Mouse (Mus musculus): ENCODE data around the gene Alg1. TPM values are rescaled to one million over a fixed set of nuclear protein-coding genes. Genes with fewer than 3 reads are reported as not detected.

Alg1 gene
- total RNA-seq (2014; rRNA removed) (39.0 and 46.7 TPM in 2 replicates), polyA plus RNA-seq (2015; fragmentation: Nextera tagmentation; extraction: Ambion mirVana) (40.1 and 45.9 TPM in 2 replicates)

- Histone ChIP-seq H3K27ac (ENCODE audit: low read depth, low read length) (peak within 1 kb of the TSS; percentile 55), H3K9ac (replicated peaks; ENCODE audit: low read length, poor library complexity, severe bottlenecking) (peak within 1 kb of the TSS; percentile 76), H3K4me1 (ENCODE audit: insufficient read depth, low read length) (peaks cover 5% of the 10 kb centered on the region; the same call in 1 of the 2 replicates), H3K27me3 (ENCODE audit: insufficient read depth, low read length) (no peaks in the 10 kb centered on the region), H3K9me3 (ENCODE audit: low read length) (no peaks in the 10 kb centered on the region), H3K36me3 (ENCODE audit: insufficient read depth, low read length) (0 out of 2 replicates have a peak, but pooled peaks cover 2% of the 10 kb centered on the region), H3K4me2 (ENCODE audit: low read depth, low read length, poor library complexity, severe bottlenecking) (peak within 1 kb of the TSS; percentile 91), H3K4me3 (ENCODE audit: low read depth, low read length) (peak within 1 kb of the TSS; percentile 90)
- peak; percentile 96 for DNase-seq (ENCODE audit: low spot score)
- peak; percentile 19; the same call in 1 of the 2 replicates for TF ChIP-seq CTCF (IDR thresholded peaks at IDR 0.05)
- ATAC-seq (ENCODE audit: low FRiP score), result peak; percentile 96
- WGBS, result 3% methylated on average over 47 of the region's 47 CpGs
Measured at GRCm38 (mm10) chr16:5233418-5234313, at the start of gene Alg1. Gene Alg1, plus strand, starts transcription at chr16:5233621.

- no peak for DNase-seq (ENCODE audit: low spot score)
- Histone ChIP-seq H3K4me2 (ENCODE audit: low read depth, low read length, poor library complexity, severe bottlenecking) (no peak overlapping the region), H3K36me3 (ENCODE audit: insufficient read depth, low read length) (no peaks in the 10 kb centered on the region), H3K9ac (replicated peaks; ENCODE audit: low read length, poor library complexity, severe bottlenecking) (no peak overlapping the region), H3K27me3 (ENCODE audit: insufficient read depth, low read length) (no peaks in the 10 kb centered on the region), H3K9me3 (ENCODE audit: low read length) (no peaks in the 10 kb centered on the region), H3K4me3 (ENCODE audit: low read depth, low read length) (no peak overlapping the region), H3K4me1 (ENCODE audit: insufficient read depth, low read length) (no peaks in the 10 kb centered on the region), H3K27ac (ENCODE audit: low read depth, low read length) (no peak overlapping the region)
- WGBS, result 57% methylated on average over 8 of the region's 8 CpGs
- TF ChIP-seq CTCF (IDR thresholded peaks at IDR 0.05), result no peak
- ATAC-seq (ENCODE audit: low FRiP score), result no peak
Measured at GRCm38 (mm10) chr16:5184101-5184500, 49.3 kb upstream of the Alg1 start.

- 74% methylated on average over 5 of the region's 5 CpGs for WGBS
- no peak overlapping the region for H3K4me2 ChIP-seq (ENCODE audit: low read depth, low read length, poor library complexity, severe bottlenecking)
- no peak overlapping the region for H3K4me3 ChIP-seq (ENCODE audit: low read depth, low read length)
- ATAC-seq (ENCODE audit: low FRiP score) (no peak), DNase-seq (ENCODE audit: low spot score) (peak; percentile 29)
- H3K27ac ChIP-seq (ENCODE audit: low read depth, low read length), result no peak overlapping the region
- H3K27me3 ChIP-seq (ENCODE audit: insufficient read depth, low read length), result no peaks in the 10 kb centered on the region
- no peaks in the 10 kb centered on the region for H3K36me3 ChIP-seq (ENCODE audit: insufficient read depth, low read length)
- no peak for TF ChIP-seq CTCF (IDR thresholded peaks at IDR 0.05)
- no peaks in the 10 kb centered on the region for H3K9me3 ChIP-seq (ENCODE audit: low read length)
- H3K4me1 ChIP-seq (ENCODE audit: insufficient read depth, low read length), result no peaks in the 10 kb centered on the region
- H3K9ac ChIP-seq (replicated peaks; ENCODE audit: low read length, poor library complexity, severe bottlenecking), result no peak overlapping the region
Measured at GRCm38 (mm10) chr16:5184956-5185355, 48.5 kb upstream of the Alg1 start.

- H3K27me3 ChIP-seq (ENCODE audit: insufficient read depth, low read length), result no peaks in the 10 kb centered on the region
- DNase-seq (ENCODE audit: low spot score) (no peak), ATAC-seq (ENCODE audit: low FRiP score) (no peak)
- no peaks in the 10 kb centered on the region for H3K4me1 ChIP-seq (ENCODE audit: insufficient read depth, low read length)
- no peak overlapping the region for H3K4me2 ChIP-seq (ENCODE audit: low read depth, low read length, poor library complexity, severe bottlenecking)
- 61% methylated on average over 7 of the region's 7 CpGs for WGBS
- no peak overlapping the region for H3K27ac ChIP-seq (ENCODE audit: low read depth, low read length)
- H3K4me3 ChIP-seq (ENCODE audit: low read depth, low read length), result no peak overlapping the region
- TF ChIP-seq CTCF (IDR thresholded peaks at IDR 0.05), result no peak
- no peaks in the 10 kb centered on the region for H3K9me3 ChIP-seq (ENCODE audit: low read length)
- H3K9ac ChIP-seq (replicated peaks; ENCODE audit: low read length, poor library complexity, severe bottlenecking), result no peak overlapping the region
- H3K36me3 ChIP-seq (ENCODE audit: insufficient read depth, low read length), result no peaks in the 10 kb centered on the region
Measured at GRCm38 (mm10) chr16:5185691-5186090, 47.7 kb upstream of the Alg1 start.

GRCm38 (mm10) chr16:5186234-5186633, 47.2 kb upstream of the Alg1 start:
- H3K4me1 ChIP-seq (ENCODE audit: insufficient read depth, low read length), result no peaks in the 10 kb centered on the region
- no peak overlapping the region for H3K27ac ChIP-seq (ENCODE audit: low read depth, low read length)
- 77% methylated on average over 7 of the region's 7 CpGs for WGBS
- DNase-seq (ENCODE audit: low spot score) (no peak), ATAC-seq (ENCODE audit: low FRiP score) (no peak)
- no peak overlapping the region for H3K4me2 ChIP-seq (ENCODE audit: low read depth, low read length, poor library complexity, severe bottlenecking)
- H3K36me3 ChIP-seq (ENCODE audit: insufficient read depth, low read length), result no peaks in the 10 kb centered on the region
- no peaks in the 10 kb centered on the region for H3K27me3 ChIP-seq (ENCODE audit: insufficient read depth, low read length)
- no peaks in the 10 kb centered on the region for H3K9me3 ChIP-seq (ENCODE audit: low read length)
- H3K4me3 ChIP-seq (ENCODE audit: low read depth, low read length), result no peak overlapping the region
- TF ChIP-seq CTCF (IDR thresholded peaks at IDR 0.05), result no peak
- no peak overlapping the region for H3K9ac ChIP-seq (replicated peaks; ENCODE audit: low read length, poor library complexity, severe bottlenecking)

- Histone ChIP-seq H3K4me3 (ENCODE audit: low read depth, low read length) (no peak overlapping the region), H3K27me3 (ENCODE audit: insufficient read depth, low read length) (no peaks in the 10 kb centered on the region), H3K9me3 (ENCODE audit: low read length) (no peaks in the 10 kb centered on the region), H3K27ac (ENCODE audit: low read depth, low read length) (no peak overlapping the region), H3K4me2 (ENCODE audit: low read depth, low read length, poor library complexity, severe bottlenecking) (no peak overlapping the region), H3K4me1 (ENCODE audit: insufficient read depth, low read length) (no peaks in the 10 kb centered on the region), H3K36me3 (ENCODE audit: insufficient read depth, low read length) (peaks cover 15% of the 10 kb centered on the region), H3K9ac (replicated peaks; ENCODE audit: low read length, poor library complexity, severe bottlenecking) (no peak overlapping the region)
- ATAC-seq (ENCODE audit: low FRiP score) (no peak), DNase-seq (ENCODE audit: low spot score) (peak; percentile 62)
- TF ChIP-seq CTCF (IDR thresholded peaks at IDR 0.05), result peak; percentile 73
- 33% methylated on average over 6 of the region's 6 CpGs for WGBS
Measured at GRCm38 (mm10) chr16:5195080-5195479, 38.3 kb upstream of the Alg1 start.

Measured in midbrain, postnatal 0 days (tissue).